Mouse (Mus musculus) adrenal gland (tissue): ENCODE data around the gene Shd.

ENCODE experiments used
- intact Hi-C: fragments of 180-260 bp; cut with DNase I; formaldehyde crosslinking; loops from one replicate; pipeline ENCODE4 v1.15.1; 2025

The Shd gene

DNA sequence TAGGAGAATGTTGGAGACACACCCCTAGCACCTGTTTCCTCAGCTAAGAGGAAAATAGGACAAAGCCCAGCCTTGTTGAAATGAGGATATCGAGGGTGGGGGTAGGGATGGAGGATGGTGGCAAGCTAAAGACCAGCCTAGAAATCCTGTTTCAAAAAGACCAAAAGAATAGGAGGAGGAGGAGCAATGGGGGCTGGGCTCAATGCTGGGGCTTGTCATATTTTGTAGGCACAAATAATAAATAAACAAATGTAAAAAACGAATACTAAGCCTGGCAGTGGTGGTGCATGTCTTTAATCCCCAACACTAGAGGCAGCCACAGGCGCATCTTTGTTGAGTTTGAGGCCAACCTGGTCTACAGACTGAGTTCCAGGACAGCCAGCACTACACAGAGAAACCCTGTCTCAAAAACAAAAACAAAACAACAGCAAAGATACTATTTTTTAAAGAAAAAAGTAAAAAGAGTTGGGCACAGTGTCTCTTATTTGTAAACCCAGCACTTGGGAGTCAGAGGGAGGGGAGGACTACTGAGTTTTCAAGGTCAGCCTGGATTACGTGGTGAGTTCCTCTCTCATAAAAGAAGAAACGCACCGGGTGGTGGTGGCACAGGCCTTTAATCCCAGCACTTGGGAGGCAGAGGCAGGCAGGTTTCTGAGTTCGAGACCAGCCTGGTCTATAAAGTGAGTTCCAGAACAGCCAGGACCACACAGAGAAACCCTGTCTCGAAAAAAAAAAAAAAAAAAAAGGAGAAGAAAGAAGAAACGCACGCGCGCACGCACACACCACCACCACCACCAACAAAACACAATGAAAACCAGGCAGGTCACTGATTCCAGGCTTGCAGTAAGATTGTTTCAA, 12.3 kb upstream of the Shd start:
- intact Hi-C loops, result loop anchor here (5.0 to 10.0 kb wide), 2 partner anchors 54 to 253 kb away; no protein-coding TSS in a partner anchor

DNA sequence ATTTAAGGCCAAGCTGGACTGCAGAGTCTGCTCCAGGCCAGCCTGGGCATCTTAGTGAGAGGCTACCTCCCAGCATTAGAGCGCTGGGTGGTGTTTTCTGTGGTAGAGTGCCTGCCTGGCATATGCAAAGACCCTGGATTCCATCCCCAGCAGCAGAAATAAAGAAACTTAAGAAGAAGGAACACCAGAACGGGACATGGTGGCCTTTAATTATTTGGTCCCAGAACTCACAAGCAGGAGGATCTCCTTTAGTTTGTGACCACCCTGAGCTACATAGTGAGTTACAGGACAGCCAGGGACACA, 11.7 kb upstream of the Shd start:
- intact Hi-C loops, result loop anchor here (5.0 to 10.0 kb wide), 2 partner anchors 54 to 254 kb away; no protein-coding TSS in a partner anchor

DNA sequence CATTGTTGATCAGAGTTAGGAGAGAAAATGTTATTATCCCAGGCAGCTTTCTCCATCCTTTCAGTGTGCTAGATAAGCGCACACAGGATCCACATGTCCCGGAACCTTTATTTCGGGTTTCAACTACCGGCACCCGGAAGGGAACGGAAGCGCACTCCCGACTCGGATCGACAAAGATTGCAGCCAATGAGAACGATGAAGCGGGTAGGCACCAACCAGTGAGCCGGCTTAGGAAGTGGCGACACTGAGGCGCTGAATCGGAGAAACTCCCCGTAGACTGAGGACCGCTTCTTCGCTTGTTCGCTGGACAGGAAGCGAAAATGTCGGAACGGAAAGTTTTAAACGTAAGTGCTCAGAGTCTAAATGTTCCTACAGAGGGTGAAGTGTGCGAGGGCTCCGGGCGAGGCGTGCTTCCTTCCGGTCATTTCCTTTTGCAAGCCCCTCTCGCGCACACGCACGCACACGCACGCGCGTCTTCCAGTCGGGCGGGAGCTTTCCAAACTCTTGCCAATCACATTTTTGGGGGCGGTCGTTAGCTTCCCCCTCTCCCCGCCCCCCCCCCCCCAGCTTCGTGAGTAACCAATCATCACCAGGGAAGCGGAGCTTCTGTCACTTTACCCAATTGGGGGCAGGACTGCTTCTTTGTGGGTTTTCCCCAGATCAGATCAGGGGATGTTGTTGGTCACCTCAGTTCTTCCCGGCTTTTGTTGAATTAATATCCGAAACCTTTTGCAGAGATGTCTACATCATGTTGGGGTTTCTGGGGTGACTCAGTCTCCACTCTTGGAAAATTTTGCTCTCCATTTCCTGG, 11.1 kb upstream of the Shd start, which contains the start of gene Yju2:
Yju2 (plus strand) TSS at position 182 of the 811 bp plus-strand sequence.
- intact Hi-C loops, result loop anchor here (5.0 to 10.0 kb wide), 2 partner anchors 53 to 254 kb away; no protein-coding TSS in a partner anchor

DNA sequence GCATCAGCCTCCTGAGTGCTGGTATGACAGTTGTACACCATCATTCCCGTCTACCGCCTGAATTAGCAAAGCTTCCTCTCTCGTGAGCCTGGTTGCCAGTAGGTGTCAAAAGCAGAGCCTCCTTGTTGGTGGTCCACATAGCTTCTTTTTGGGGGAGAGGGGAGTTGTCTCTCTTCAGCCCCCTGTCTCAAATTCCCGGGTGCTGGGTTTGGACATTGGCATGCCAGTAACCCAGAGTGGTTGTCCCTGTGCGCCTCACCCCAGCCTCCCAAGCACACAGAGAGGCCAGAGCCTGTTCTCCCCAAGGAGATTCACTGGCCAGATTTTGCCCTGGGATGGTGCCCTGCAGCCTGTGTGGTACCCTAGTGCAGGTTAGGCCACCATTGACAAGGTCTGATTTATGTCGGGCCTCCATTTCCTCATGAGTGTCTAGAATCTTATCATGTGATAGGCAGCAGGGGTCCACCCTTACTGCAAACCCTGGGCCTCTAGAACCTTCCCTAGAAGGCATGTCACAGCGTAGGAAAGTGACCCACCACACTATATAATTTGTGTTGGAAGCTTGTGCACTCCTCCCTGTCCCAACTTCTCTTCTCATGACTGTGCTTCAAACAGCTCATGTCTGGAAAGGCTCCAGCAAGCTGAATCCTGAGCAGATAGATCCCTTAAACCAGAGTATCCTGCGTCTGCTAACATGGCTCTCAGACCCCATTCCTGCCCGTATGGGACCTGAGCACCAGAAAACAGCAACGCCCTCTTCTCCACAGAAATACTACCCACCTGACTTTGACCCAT, 10.1 kb upstream of the Shd start:
- intact Hi-C loops, result loop anchor here (5.0 to 10.0 kb wide), 2 partner anchors 52 to 255 kb away; no protein-coding TSS in a partner anchor

DNA sequence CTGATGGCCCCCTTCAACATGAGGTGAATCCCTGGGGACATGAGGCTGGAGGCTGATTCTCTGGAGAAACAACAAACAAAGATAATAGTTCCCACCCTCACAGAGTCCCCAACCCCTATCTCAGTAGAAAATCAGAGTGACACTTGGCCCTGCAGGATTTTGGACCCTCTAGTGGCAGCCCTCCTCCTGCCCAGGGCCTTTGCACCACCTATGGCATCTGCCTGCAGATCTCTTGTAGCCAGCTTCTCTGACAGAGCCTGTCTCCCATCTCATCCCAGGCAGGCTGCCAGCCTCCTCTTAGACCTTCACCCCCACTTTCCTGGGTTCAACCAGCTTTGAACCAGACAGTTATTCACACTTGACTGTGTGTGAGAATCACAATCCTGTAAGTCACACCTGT, 9.5 kb upstream of the Shd start:
- intact Hi-C loops, result no loop called here

DNA sequence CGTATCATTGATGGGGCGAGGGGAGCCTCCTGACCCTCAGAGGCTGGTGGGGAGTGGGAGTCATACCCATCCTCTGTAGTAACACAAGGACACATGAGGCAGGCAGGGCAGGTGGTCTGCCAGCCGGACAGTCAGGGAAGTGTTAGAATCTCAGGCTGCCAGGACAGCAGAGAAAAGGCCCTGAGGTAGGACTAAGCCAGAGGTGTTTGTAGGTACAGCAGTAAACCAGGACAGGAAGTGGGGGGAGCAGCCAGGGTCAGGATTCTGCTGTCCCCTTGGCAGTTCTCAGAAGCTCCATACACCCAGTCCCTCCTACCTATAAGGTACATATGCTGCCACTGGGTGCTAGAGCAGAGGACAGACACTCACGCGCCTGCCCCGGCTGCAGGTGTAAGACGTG, 8.6 kb upstream of the Shd start:
- intact Hi-C loops, result no loop called here

DNA sequence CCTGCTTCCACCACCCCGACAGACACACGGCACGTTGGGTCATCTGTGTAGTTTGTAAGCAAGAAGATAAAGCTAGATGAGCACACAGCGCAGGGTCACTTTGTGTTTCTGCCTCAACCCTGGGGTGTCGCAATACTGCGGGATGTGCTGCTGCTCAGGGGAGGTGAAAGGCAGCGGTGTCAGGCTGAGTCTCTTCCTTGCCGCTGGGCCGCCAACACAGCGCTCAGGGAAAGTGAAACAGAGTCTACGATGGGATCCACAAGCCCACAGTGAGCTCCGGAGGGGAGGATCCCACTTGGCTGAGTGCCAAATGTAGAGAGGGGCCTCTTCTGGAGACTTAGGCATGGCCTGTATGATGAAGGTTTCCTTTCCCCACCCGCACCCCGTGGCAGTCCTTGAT, 7.1 kb upstream of the Shd start:
- intact Hi-C loops, result no loop called here

DNA sequence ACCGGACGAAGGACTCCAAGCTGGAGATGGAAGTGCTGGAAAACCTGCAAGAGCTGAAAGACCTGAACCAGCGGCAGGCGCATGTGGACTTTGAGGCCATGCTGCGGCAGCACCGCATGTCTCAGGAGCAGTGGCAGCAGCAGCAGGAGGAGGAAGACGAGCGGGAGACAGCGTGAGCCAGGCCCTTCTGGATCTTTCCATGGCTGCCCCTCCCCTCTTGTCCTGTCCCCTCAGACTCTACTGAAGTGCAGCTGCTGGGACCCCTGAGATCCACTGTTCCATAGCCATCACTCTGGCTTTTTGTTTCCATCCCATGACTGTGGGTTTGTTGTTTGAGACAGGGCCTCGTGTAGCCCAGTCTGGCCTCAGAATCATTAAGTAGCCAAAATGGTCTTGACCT, 5.8 kb upstream of the Shd start:
- intact Hi-C loops, result no loop called here

DNA sequence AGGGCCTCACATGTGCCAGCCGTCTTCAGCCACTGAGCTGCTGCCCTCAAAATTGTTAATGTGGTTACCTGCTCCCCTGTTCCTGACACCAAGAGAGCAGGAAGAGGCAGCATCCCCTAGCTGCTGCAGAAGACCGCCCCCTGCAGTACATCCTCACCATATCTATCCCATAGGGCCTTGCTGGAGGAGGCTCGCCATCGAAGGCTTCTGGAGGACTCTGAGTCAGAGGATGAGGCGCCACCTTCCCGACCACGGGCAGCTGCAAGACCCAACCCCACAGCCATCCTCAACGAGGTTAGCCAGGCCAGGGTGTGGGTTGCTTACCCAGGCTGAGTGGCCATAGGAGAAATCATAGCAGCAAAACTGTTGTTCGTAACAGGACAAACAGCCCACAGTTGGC, 5.3 kb upstream of the Shd start:
- intact Hi-C loops, result no loop called here

DNA sequence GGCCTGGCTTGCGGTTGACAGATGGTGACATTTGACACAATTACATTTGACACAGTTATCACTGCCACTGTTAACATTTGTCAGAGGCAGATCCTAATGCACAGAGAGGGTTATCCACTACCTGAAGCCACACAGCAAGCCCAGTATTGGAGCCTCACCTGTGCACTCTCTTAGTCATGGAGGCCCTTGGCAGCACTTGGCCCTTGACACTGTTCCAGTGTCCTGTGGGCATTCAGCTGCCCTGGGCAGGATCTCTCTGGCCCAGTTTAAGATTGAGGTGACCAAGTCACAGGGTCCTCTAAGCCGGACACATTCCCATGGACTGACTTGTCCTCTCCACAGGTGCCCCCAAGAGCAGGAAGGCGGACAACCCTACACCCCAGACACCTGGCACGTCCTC, 3.1 kb upstream of the Shd start:
- intact Hi-C loops, result no loop called here

DNA sequence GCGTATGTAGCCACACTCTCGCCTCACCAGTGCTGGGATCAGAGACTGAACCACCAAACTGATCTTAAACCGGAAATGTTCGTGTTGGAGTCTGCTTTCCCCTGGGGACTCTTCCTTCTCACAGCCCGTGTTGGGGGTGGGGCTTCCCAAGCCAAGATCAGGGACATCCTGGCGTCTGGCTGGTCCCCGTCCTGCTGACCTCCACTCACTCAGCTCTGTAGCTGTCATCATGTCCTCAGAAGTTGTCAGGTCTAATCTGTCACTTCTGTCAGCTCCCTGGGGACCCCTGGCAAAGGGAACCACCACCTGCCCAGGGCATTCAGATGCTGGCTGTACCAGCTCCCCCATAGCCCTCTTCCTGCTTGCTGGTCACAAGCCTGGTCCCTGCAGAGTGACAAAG, 2.1 kb upstream of the Shd start:
- intact Hi-C loops, result no loop called here

DNA sequence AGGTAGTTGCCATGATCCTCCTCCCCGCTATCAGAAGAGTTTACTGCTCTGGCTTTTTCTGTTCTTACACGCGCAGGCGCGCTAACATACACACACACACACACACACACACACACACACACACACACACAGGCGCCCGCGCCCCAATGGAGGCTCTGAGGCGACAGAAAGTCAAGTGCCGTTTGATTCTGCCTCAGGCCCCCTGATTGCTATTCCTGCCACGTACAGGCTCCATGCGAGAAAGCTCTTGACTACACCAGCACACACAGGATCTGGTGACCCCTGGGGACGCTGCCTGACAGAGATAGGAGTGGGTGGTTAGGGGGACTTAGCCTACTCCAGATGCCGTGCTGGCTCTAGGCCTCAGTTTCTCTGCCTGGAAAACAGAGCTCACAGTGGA, 707 bp upstream of the Shd start:
- intact Hi-C loops, result no loop called here

DNA sequence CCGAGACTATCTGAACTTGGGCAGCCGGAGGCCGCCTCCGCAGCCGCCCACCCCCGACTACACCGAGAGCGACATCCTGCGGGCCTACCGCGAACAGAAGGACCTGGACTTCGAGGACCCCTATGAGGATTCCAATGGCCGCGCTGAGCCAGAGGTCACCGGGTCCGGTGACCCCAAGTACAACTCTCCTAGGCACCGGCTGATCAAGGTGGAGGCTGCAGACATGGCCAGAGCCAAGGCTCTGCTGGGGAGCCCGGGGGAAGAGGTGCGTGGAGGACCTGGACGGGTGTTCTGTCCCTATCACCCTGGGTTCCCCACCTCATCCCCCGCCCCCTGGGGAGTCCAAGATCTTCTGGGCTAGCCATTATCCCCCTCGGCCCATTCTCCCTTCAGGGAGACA, 1.2 kb downstream of the Shd start:
- intact Hi-C loops, result no loop called here

DNA sequence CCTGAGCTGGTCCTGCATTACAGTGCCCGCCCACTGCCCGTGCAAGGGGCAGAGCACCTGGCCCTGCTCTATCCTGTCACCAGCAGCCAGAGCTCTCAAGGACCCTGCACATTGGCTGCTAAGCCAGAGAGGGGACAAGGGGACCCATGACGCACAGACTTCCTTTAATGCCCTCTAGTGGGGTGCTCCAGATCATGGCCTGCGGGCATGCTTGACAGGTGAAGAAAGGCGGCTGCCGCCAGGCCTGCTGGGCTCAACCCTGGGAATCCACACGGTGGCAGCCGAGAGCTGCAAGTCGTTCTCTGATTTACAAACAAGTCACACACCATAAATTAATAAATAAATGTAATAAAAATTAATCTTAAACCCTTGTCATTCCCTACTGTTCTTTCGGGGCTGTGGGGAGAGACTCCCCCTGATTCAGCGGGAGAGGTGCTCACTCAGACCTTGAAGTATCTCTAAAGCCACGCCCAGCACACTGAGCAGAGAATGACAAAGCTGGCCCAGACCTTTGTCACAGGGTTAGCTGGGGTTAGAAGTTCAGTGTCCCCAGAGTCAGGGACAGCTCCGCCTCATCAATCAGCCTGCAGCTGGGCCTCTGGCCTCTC, 6.1 kb downstream of the Shd start:
- intact Hi-C loops, result loop anchor here (2.0 kb wide), 1 partner anchor 32 kb away; no protein-coding TSS in a partner anchor

DNA sequence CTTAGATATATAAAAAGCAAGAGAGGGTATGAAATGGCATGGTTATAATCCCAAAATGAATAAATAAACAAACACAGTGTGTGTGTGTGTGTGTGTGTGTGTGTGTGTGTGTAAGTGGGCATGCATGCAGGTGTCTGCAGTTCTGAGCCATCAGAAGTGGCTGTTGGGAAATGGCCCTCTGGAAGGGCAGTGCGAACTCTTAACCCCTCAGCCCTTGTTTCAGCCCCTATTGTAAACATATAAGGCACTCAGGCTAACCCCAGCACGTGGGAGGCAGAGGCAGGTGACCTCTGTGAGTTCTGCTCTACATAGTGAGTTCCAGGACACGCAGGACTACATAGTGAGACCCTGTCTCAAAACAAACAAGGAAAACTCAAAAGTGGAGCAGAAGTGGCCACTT, 7.0 kb downstream of the Shd start:
- intact Hi-C loops, result loop anchor here (2.0 kb wide), 1 partner anchor 32 kb away; no protein-coding TSS in a partner anchor

DNA sequence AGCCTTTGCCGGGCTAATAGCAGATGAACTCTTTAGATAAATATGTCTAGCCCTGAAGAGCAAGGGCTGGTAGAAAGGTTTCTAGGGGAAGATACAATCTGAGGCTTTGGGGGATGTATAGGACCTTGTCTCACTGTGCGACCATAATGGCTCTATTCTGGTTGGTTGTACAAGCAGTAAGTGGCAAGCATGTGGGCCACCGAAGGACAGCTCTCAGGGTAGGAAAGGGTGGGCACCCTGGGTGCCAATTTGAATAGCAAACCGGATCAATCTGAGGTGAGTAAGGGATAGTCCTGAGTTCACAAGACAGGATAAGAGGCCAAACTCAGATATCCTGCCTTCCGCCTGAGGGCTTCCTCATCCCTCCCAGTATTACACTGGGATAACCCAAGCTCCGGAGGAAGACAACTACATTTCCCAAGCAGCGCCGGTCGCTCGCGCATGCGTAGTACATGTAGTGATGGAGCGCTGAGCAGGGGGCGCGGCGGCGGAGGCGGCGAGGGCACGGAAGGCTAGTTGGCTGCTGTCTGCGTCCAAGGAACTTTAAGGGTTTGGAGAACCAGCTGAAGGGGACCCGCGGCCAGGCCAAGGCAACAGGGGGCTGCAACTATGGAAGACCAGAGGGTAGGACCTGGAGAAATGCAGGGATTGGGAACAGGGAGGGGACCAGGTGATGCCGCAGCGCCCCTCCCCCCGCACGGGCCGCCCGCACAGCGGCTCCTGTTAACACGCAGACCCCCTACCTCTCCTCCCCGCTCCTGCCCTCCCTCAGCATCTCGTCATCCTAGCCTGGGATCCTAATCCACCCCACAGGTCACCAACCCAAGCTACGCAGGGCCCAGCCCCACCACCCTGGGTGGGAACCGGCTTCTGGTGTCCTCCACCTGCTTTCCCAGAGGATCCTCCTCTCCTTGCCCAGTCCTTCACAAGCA, 16.0 kb downstream of the Shd start, which contains the start of gene Fsd1:
Fsd1 (plus strand) TSS at position 480 of the 932 bp plus-strand sequence.
- intact Hi-C loops, result no loop called here

DNA sequence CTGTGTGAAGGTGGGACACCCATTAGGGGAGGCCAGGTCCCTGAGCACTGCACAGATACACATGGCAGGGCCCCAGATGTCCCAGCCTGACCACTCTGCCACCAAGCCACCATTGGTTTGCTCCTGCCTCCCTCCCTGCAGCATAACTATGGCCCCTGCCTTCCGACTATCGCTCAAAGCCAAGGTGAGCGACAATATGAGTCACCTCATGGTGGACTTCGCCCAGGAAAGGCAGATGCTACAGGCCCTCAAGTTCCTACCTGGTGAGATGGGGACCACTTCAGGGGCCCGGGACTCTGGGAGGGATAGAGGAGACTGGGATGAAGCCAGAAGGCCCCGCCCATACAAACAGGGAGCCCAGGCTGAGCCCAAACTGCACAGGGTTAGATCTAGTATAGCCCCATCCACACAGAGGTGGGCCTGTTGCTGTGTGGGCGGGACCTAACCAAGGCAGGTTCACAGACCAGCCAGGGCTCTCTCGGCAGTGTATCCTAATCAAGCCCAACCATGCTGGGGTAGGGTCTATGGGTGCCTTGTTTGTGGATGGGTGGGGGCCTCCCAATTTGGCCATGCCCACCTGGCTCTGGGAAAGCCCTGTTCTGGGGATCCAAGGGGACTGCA, 20.1 kb downstream of the Shd start:
- intact Hi-C loops, result no loop called here

DNA sequence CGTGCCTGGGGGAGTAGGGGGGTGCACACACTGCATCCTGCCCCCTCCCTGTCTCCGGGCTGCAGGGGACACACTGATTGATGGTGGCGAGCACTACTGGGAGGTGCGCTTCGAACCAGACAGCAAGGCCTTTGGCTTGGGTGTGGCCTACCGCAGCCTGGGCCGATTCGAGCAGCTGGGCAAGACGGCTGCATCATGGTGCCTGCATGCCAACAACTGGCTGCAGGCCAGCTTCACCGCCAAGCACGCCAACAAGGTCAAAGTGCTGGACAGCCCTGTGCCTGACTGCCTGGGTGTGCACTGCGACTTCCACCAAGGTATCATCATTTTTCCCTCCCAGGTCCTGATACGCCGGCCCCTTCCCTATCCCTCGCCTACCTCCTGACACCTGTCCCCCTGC, 25.7 kb downstream of the Shd start:
- intact Hi-C loops, result no loop called here

DNA sequence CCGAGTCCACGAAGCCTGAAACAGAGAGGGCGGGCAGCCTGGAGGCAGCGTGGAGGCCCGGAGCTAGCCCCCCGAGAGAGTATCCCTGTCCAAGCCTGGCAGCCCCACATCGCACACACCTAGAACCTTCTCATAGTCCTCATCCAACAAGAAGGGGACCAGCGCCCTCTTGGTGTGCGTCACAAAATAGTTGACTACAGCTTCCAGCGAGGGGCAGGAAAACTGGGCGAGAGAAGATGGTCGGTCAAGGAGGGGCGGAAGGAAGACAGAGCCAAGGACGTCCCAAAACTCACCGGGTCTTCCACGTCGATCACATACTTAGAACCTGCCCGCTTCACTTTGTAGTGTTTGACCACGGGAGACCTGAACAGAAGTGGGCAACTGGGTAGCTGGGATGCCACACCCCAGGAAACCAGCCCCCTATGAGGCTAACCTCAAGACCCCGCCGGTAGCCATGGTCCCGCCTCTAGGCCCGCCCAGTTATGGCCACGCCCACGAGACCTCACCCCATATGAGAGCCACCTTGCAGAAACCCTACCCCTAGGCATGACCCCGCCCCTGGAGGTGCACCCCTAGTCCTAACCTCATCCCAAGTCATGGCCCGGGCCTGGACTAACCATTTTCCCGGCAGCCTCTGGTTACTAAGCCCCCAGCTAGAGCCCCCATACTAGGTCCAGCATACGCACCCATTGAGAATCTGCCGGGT, 29.7 kb downstream of the Shd start:
- intact Hi-C loops, result no loop called here
